Mouse (Mus musculus): ENCODE data around the gene Dyrk2.

GRCm38 (mm10) chr10:118827116-118827515, 42.9 kb downstream of the Dyrk2 start:
- no peak for TF ChIP-seq CTCF (IDR thresholded peaks at IDR 0.05; ENCODE audit: low read depth, low read length)
- no peak for TF ChIP-seq GATA1 (IDR thresholded peaks at IDR 0.05; ENCODE audit: borderline replicate concordance, low read length)
- no peak for TF ChIP-seq TAL1 (conservative IDR thresholded peaks at IDR 0.05; ENCODE audit: low read depth, low read length)
- no peak for TF ChIP-seq POLR2AphosphoS5 (IDR thresholded peaks at IDR 0.05; ENCODE audit: insufficient replicate concordance, low read depth, low read length)

All from G1E (cell line).